Mouse (Mus musculus): ENCODE data around the gene Msrb3.
A peak's percentile ranks its signal among the peaks of the same experiment; 100 is the strongest.

The Msrb3 gene

GRCm38 (mm10) chr10:120898785-120899762, at the start of gene Msrb3:
Gene Msrb3 (minus strand): TSS chr10:120899101.
- DNase-seq (ENCODE audit: low spot score in 2 of 2) = no peak

GRCm38 (mm10) chr10:120948461-120948860, 49.6 kb upstream of the Msrb3 start:
- no peak for DNase-seq (ENCODE audit: low spot score in 2 of 2)

- DNase-seq (ENCODE audit: low spot score in 2 of 2) = no peak
These were observed 48.9 kb upstream of the Msrb3 start for GRCm38 (mm10) chr10:120947842-120948241.

- DNase-seq (ENCODE audit: low spot score in 2 of 2) = no peak
These were observed 47.9 kb upstream of the Msrb3 start for GRCm38 (mm10) chr10:120946847-120947246.

GRCm38 (mm10) chr10:120938904-120939208, 40.0 kb upstream of the Msrb3 start:
- DNase-seq (ENCODE audit: low spot score in 2 of 2) = no peak

GRCm38 (mm10) chr10:120938077-120938903, 39.4 kb upstream of the Msrb3 start:
- DNase-seq (ENCODE audit: low spot score in 2 of 2) = no peak

- no peak for DNase-seq (ENCODE audit: low spot score in 2 of 2)
These were observed 30.6 kb upstream of the Msrb3 start for GRCm38 (mm10) chr10:120929536-120929935.

GRCm38 (mm10) chr10:120928183-120928582, 29.3 kb upstream of the Msrb3 start:
- DNase-seq (ENCODE audit: low spot score in 2 of 2) = no peak

- no peak for DNase-seq (ENCODE audit: low spot score in 2 of 2)
These were observed 27.3 kb upstream of the Msrb3 start for GRCm38 (mm10) chr10:120926156-120926555.

- no peak for DNase-seq (ENCODE audit: low spot score in 2 of 2)
These were observed 22.6 kb upstream of the Msrb3 start for GRCm38 (mm10) chr10:120921501-120921900.

- no peak for DNase-seq (ENCODE audit: low spot score in 2 of 2)
These were observed 21.7 kb upstream of the Msrb3 start for GRCm38 (mm10) chr10:120920604-120921003.

GRCm38 (mm10) chr10:120916250-120916649, 17.3 kb upstream of the Msrb3 start:
- no peak for DNase-seq (ENCODE audit: low spot score in 2 of 2)

GRCm38 (mm10) chr10:120914948-120915631, 16.2 kb upstream of the Msrb3 start:
- DNase-seq (ENCODE audit: low spot score in 2 of 2) = no peak

GRCm38 (mm10) chr10:120914286-120914685, 15.4 kb upstream of the Msrb3 start:
- DNase-seq (ENCODE audit: low spot score in 2 of 2) = no peak

GRCm38 (mm10) chr10:120913796-120914195, 14.9 kb upstream of the Msrb3 start:
- peak; percentile 26 to 27 for DNase-seq (ENCODE audit: low spot score in 2 of 2)

- no peak for DNase-seq (ENCODE audit: low spot score in 2 of 2)
These were observed 13.1 kb upstream of the Msrb3 start for GRCm38 (mm10) chr10:120911971-120912370.

GRCm38 (mm10) chr10:120908776-120909574, 10.1 kb upstream of the Msrb3 start:
- no peak for DNase-seq (ENCODE audit: low spot score in 2 of 2)

GRCm38 (mm10) chr10:120904676-120905075, 5.8 kb upstream of the Msrb3 start:
- no peak for DNase-seq (ENCODE audit: low spot score in 2 of 2)

GRCm38 (mm10) chr10:120903843-120904468, 5.1 kb upstream of the Msrb3 start:
- peak in 1 of 2 experiments; percentile 29 for DNase-seq (ENCODE audit: low spot score in 2 of 2)

GRCm38 (mm10) chr10:120901746-120902145, 2.8 kb upstream of the Msrb3 start:
- DNase-seq (ENCODE audit: low spot score in 2 of 2) = no peak

GRCm38 (mm10) chr10:120900096-120900495, 1.2 kb upstream of the Msrb3 start:
- no peak for DNase-seq (ENCODE audit: low spot score in 2 of 2)

All from natural killer cell, adult 2 months (primary cell).